Mouse (Mus musculus) neutrophil, adult 5-6 weeks (primary cell): Measurements from ENCODE around the gene Bcas3. TPM values are rescaled to one million over a fixed set of nuclear protein-coding genes. Genes with fewer than 3 reads are reported as not detected.

ENCODE experiments used
- ATAC-seq: fragments of 151-379, 151-347 bp; 2 replicates; pipeline ENCODE4 v1.8.0; 2017; ENCODE audit warnings: mild to moderate bottlenecking, moderate TSS enrichment; ENCODE audit not compliant: insufficient number of reproducible peaks, poor library complexity, low FRiP score, severe bottlenecking; ENCODE audit errors: extremely low read depth
- total RNA-seq: library from RNA; stranded (forward); fragments of 200-1000 nt; gene quantifications from 2 replicates; pipeline ENCODE4 v1.2.3, GENCODE M21; 2017

Gene Bcas3
- total RNA-seq, 1 experiment from 2014 or later = 38.4 TPM

GRCm38 (mm10) chr11:85684981-85685380, 332.0 kb downstream of the Bcas3 start:
- no peak for ATAC-seq

DNA sequence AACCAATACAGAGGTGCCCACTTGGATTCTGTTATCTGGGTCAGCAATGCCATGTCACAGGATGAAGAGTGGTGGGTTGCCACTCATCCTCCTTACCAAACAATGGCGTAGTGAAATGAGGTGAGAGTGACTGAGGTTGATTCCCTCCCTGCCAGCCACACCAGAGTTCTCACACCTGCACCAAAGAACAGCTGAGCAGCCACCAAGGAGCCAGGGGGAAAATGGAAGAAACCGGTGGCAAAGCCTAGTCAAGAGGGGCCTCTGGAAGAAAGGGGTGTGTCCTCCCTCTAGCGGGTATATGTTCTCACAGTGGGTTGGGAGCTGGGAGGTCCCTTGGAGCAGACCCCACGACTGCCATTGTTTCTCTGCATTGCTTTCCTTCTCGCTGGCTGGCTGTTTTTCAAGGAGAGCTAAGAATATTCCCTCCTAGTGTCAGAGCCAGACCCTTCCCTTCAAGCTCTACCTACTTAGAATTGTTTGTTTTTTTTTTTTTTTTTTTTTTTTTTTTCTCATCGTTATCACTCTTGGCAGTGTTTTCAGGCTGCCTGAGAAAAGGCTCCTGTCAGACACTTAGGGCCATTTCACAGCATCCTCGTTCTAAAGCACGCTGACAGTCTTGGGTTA, 335.0 kb downstream of the Bcas3 start:
- ATAC-seq = no peak

DNA sequence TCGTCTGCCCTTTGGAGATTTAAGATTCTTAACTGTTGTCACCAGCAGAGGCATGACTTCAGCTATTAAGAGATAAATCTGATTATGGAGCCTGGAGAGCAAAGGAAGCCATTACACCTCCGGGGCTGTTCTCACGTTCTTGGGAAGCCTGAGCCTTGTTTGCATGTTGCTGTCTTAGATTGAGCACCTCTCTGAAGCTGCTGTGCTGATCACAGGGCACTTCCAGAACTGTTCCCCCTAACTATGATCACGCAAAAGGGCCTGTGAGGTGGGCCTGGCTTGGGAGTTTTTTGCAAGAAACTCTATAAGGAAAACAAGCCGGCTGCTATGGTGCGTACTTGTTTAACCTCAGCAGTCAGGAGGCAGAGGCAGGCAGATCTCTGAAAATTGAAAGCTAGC, 335.5 kb downstream of the Bcas3 start:
- ATAC-seq = no peak

DNA sequence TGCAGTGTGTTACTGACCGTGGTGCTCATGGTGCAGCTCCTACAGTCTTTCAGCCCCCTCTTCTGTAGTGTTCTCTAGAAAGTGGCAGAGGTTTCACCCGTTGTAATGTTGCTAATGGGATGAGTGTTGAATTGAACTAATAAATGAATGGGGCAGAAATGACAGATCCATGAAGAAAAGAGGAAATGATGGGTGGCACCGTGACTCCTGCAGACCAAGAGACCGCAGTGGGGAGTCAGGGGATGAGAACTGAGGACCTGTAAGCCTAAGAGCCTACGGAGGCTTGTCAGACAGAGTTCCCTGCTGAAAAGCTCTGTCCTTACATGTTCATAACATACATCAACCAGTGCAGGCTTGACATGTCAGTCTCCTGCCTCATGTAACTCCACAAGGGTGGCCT, 336.3 kb downstream of the Bcas3 start:
- no peak for ATAC-seq

GRCm38 (mm10) chr11:85691285-85691684, 338.3 kb downstream of the Bcas3 start:
- ATAC-seq = no peak

DNA sequence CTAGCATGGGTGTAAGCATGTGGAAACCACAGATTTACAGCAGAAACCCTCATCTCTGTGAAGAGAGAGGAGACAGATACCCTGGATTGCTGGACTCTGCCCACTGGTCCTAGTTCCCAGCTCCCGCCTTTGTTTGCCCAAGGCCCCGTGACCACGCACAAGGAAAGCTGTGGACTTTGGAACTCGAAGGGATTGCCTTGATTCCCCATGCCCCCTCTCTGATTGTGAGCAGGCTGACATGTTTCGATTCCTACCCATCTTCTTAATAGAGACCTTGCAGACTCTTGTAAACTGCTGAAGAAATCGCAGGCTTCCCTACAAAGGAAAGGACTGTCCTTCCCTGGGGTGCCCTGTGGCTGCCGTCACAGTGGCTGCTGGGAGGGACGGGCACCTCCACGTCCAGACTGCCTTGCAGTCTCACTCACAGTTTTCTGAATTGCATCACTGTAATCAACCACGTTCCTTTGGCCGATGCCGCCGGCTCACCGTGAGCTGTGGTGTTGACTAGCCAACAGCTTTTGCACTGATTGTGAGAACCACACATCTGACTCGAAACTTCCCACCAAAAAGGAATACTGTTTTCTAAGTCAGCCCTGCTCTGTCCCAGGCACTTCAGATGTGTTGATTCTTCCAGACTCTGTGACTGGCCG, 342.8 kb downstream of the Bcas3 start:
- no peak for ATAC-seq

DNA sequence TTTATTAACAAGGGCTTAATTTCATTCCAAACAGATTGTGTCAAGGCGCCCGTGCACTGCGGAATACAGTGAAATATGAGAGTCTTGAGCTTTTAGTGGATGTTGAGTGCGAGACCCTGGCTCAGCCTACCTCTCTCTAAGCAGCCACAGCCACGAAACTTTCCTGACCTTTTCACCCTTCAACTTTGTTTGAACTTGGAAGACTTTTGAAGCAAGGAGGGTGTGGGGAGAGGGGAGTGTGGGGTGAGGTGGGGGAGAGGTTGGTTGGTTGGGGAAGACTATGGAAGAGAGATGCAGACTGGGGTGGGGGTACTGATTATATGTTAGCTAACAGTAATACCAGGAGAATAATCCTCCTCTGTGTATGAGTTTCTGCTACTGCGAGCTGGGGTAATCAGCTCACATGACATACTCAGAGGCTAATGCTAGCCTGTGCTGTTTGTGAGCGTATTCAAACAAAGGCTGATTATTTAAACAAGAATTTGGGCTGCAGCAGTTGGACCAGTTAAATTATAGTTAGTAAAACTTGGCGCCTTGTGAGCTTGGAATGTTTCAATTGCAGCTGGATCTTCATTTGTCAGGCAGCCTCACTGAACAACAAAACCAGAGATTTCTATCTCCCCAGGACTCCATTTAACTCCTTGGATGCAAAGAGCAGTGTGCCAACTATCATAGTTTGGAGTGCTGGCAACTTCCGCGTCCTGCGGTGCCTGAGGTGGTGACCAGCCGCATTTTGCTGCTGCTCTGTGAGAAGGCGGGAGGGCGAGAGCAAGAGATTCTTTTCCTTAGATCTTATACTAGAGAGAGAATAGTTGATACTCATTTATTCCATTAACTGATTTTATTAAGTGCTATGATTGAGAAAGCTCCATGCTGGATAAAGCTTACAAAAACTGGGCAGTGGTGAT, 343.8 kb downstream of the Bcas3 start:
- no peak for ATAC-seq

- peak; percentile 84 for ATAC-seq
Observed at GRCm38 (mm10) chr11:85697468-85697867, 344.5 kb downstream of the Bcas3 start.

- no peak for ATAC-seq
Observed at GRCm38 (mm10) chr11:85698242-85698641, 345.3 kb downstream of the Bcas3 start.

DNA sequence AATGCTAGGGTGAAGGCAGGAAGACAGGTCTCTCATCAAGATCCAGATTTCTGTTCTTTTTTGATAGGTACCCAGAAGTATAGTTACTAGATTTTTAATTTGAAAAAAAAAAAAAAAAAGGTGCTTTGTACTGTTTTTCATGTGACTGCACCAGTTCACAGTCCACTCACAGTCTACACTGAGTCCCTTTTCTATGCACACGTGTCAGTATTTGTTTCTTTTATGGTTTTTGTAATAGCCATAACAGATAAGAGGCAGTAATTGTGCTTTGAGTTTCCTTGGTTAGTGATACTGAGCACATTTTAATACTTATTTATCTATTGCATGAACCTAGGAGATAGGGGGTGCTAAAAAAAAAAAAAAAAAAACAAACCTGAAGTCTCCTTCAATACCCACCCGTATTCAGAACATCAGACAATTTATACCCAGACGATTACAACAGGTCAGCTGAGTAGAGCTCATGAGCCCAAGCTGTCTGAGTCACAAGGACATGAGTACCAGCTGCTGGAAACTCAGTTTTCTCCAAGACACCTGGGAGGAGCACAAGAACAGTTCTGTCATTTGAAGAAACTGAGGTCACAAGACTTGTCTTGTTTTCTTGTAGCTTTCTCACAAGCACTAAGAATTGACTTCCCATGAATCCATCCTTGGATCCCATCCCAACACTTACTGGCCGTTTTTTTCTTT, 351.2 kb downstream of the Bcas3 start:
- ATAC-seq = no peak

DNA sequence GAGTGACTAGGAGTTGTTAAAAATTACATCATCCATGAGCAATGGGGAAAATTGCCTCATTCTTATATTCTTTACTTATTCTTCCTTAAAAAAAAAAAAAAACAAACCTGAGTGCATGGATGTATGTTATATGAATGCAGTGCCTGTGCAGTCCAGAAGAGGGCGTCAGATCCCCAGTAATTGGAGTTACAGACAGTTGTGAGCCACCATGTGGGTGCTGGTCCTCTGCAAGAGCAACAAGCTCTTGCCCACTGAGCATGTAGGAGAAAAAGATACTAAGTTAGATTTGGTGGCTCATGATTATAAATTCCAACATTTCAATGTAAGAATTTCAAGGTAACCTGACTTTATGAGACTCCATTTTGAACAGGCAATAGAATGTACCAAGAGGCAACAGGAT, 353.7 kb downstream of the Bcas3 start:
- no peak for ATAC-seq

DNA sequence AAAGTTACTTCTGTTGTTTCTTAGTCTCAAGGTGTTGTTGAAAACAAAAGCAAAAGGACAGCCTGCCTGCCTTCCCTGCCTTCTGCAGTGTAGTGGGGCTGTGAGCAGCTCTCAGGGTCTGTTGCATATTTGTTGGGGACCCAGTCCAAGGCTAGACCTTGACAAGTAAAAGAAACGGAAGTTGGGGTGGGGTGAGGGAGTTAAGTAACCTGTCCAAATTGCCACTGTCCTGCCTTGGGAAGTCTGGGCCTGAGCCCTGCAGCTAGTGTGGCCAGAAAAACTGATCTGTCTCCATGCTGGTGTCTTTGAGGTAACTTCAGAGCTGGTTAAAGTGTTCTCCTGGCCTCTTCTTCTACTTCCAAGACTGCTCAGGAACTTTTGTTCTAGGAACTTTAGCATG, 354.5 kb downstream of the Bcas3 start:
- no peak for ATAC-seq

DNA sequence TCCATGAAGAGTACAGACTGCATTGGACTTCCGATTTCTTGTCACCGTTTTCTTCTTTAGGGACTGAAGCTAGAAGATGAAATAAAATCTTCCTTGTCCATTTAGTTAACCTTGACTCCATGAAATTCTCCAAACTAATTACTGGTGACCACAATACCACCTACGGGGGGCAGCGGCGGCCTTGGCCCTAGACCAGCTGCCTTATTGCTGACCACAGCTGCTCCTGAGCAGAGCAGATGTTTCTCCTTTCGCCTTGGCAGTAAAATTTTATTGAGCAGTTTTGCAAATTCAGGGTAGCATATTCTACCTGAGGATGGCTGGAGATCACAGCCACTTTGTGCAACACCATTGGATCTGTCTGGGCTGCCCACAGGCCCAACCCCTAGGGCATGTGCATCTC, 356.2 kb downstream of the Bcas3 start:
- no peak for ATAC-seq

- ATAC-seq = no peak
Observed at GRCm38 (mm10) chr11:85710155-85710554, 357.2 kb downstream of the Bcas3 start.

DNA sequence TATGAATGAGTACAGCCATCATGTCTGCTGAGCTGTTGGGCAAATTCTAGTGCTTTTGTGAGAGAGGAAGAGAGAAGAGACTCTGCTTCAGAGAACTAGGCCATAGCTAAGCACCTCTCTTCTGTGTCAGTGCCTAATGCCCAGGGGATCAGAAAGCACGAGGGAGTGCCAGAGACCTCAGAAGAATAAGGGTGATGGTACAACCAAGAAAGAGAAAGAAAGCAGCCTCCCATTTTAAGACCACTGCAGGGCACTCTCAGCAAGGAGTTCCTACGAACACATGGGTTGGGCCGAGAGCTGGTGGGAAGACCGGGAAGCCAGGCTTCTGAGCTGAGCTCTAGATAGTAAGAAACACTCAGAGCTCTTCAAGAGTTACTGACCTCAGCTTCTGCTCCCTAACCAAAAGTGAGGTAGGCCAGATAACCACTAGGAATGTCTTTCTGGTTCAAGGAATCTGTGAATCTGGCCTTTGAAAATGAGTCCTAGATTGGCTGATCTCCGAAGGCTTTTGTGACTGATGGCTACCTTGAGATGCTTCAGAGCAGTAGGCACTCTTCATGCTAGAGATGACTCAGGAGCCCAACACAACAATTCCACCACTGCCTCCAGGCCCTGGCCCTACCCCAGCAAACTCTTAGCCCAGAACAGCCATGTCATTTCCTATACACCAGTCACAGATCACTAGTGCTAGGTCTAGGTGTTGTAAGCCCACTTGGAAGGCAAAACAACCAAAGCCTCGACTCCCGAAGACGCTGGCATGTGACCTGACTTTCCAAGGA, 359.2 kb downstream of the Bcas3 start:
- ATAC-seq = no peak

- ATAC-seq = peak; percentile 85
Observed at GRCm38 (mm10) chr11:85712860-85713813, 360.2 kb downstream of the Bcas3 start.

GRCm38 (mm10) chr11:85713814-85714208, 360.8 kb downstream of the Bcas3 start:
- no peak for ATAC-seq
